Mouse (Mus musculus): ENCODE measurements around the gene Cyp2b19. TPM values are rescaled to one million over a fixed set of nuclear protein-coding genes. Genes with fewer than 3 reads are reported as not detected.
"Not testable (repeated sequence)": the region's sequence is repeated elsewhere in the genome, so short reads cannot be mapped to it uniquely, and the experiment has no call there.

The Cyp2b19 gene
- not detected for total RNA-seq (2021)

DNA sequence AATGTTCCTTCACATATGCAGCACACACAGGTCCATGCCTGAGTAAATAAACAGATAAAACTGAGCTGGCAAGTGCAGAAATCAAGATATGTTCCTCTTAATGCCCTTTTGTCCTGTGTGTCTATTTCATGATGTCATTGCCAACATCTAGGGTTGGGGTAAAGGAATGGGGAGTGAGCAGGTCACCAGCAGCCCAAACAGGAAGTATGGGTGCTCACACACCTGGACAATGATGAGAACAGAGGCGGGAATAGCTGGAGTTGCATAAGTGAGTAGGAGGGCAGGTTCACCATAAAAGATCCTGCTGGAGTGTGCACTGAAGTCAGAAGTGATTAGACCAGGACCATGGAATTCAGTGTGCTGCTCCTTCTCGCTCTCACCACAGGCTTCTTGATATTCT lies at the start of gene Cyp2b19:
Gene Cyp2b19 (plus strand): TSS at position 301 of the 400 bp plus-strand sequence.
- intact Hi-C loops (cut with DNase I) = no loop called here
- no peak for DNase-seq

DNA sequence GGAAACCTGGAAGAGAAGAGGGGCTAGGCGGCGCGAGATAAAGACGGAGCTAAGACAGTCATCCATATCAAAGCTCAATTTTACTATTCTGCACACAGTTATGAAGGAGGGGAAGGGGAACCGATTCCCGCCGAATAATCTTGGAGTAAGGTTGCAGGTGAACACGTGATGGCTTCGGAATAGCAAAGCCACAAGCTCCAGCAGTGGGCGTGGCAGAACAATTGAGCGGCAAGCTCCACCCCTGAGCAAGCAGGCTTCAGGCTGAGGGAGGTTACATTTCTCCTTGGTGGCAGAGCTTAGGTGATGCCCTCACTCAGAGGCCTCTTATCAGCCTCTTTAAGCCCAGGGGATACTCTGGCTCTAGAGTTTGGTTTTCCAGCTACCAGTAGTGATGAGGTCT lies 45.9 kb upstream of the Cyp2b19 start:
- intact Hi-C loops (cut with DNase I) = no loop called here
- no peak for DNase-seq

DNA sequence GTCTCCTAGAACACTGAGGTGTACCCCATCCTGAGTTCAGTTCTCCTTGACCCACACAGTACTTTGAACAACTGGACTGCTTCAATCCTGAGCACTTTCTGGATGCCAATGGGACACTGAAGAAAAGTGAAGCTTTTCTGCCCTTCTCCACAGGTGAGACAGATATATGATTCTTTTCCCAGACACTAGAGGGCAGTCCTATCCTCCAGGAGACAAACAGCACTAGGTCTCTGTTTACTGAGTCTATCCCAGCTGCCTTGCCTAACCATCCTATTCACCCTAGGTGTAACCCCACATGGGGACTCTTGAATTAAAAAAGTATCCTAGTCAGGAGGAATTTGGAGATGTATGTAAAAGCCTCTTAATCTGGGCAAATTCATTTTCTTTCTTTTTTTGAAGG lies 18.0 kb upstream of the Cyp2b19 start:
- no peak for DNase-seq
- intact Hi-C loops (cut with DNase I) = no loop called here

DNA sequence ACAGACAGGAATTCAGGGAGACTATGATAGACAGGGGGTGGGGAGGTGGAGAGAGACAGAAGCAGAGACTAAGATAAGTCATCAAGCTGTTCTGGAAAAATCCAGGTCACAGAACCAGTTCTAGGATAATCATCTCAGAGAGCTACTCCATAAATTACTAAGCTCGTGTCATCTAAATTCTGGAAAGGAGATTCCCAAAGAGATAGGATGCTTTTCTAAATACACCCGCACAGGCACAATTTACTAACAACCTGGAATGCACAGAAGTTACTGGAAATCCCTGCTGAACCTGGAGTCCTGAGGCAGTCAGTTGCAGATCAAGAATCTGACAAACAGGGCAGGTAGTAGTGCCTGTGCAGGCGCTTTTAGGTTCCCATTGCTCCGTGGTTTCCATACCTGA lies 13.0 kb upstream of the Cyp2b19 start:
- DNase-seq = no peak
- intact Hi-C loops (cut with DNase I) = no loop called here

DNA sequence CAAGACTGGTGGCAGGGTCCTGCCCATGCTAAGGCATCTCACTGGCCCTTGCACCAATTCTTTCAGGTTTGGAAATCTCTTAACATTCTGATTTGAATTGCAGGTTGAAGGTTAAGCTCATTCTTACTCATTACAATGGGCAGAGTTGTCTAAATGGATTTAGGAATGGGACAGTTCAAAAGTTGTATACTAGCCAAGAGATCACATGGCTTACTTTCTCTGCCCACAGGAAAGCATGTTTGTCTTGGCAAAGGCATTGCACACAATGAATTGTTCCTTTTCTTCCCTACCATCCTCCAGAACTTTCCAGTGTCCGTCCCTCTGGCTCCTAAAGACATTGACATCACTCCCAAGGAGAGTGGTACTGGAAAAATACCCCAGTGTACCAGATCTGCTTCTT lies 11.5 kb upstream of the Cyp2b19 start:
- intact Hi-C loops (cut with DNase I) = no loop called here
- no peak for DNase-seq

DNA sequence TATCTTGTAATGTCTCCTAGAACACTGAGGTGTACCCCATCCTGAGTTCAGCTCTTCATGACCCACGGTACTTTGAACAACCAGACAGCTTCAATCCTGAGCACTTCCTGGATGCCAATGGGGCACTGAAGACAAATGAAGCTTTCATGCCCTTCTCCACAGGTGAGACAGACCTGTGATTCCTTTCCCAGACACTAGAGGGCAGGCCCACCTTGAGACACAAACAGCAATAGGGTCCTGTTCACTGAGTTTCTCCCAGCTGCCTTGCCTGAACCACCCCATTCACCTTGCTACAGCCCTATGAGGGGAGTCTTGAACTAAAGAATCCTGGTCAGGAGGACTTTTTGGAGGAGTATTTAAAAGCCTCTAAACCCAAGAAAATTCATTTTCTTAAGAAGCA lies 10.1 kb downstream of the Cyp2b19 start:
- intact Hi-C loops (cut with DNase I) = no loop called here
- no peak for DNase-seq

DNA sequence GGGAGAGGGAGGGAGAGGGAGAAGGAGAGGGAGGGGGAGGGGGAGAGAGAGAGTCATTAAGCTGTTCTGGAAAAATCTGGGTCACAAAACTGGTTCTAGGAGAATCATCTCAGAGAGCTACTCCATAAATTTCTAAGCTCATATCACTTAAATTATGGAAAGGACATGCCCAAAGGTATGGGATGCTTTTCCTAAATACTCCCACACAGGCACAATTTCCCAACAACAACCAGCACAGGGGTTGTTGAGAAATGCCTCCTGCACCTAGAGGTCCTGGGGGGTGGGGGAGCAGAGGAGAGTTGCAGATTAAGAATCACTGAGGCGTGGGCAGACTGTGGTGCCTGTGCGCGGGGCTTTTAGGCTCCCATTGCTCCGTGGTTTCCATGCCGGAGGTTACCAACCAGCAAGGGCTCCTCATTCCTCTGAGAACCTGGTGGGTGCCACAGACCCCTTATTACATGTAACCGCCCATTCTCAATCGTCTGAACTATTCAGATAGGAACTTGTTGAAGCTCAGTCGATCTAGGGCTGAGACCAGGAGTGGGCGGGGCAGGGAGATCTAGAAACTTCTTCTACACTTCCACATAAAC lies 13.0 kb downstream of the Cyp2b19 start:
- intact Hi-C loops (cut with DNase I) = no loop called here
- DNase-seq = no peak

DNA sequence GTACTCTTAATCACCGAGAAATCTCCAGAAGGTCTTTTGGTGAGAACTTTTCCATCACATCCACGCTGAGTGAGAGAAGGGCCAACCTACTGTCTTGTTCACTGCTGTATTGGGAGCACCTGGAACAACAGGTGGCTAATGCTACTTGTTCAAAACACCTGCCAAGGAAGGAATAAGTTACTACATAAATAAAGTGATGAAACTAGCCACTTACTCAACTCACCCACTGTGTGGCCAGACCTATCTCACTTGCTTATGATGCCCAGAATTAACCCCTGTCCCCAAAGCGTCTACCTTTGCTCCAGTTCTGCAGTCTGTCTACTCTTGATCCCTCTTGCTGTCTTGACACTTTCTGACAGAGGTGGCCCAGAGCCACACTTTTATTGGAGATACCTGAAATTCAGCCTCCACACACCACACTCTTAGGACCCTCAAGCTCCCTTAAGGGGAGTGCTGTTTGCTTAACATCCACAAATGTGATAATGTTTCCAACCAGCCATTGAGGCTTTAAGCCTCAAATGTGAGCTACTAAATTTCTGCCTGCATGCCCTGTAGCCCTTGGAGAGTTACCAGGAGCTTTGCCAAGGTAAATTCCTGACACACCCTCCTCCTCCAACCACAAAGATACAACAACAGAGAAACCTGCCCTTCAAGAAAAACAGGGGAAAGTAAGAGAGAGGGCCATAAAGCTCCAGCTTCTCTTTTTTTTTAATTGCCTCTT lies 16.1 kb downstream of the Cyp2b19 start:
- no peak for DNase-seq
- intact Hi-C loops (cut with DNase I) = no loop called here

DNA sequence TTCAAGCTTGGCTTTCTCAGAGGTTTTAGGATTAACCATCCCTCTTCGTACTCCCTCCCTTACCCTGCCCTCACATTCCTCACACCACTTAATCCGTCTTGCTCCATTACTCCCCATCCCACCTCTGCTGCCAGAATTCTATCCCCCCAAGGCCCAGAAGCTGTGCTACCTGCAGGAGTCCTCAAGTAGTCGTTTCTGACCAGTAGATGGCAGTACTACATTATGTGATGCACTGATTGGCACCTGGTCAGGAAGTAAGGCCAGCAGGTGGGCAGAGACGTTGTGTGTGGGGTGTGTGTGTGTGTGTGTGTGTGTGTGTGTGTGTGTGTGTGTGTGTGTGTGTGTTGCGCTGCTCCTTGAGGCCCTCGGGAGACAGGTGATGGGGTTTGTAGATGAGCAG lies 18.9 kb downstream of the Cyp2b19 start:
- intact Hi-C loops (cut with DNase I) = no loop called here
- DNase-seq = no peak

DNA sequence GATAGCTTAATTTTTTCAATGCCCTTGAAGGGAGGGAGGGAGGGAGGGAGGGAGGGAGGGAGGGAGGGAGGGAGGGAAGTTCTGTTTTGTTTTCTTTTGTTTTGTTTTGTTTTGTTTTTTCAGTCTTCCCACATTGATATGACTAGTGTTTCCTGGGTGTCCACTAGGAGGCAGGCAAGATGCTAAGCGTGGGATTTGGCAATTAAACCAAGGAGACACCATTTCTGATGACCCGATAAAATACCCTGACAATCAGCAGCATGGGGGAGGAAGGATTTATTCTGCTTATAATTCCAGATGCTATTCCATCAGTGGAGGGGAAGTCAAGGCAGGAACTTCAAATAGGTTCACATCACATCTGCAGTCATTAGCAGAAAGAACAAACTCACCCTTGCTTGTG lies 20.9 kb downstream of the Cyp2b19 start:
- no peak for DNase-seq
- intact Hi-C loops (cut with DNase I) = no loop called here

DNA sequence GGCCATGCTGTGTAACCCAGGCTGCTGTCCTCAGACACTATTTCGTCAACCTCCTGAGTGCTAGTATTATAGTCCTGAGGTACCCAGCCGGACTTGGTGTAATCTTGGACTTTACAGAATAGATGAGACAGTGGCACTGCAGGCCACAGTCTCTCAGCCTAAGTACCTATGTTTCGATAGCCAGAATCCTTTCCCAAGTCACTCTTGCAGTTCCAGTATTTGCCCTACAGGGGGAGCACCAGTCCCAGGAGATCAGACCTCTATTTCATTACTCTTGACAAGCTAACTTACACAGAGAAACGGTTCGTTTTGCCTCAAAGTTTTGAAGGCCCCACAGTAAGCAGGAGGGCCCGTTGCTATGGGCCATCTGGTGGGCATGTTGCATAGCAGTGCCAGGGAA lies 21.5 kb downstream of the Cyp2b19 start:
- intact Hi-C loops (cut with DNase I) = no loop called here
- DNase-seq = peak; percentile 6

DNA sequence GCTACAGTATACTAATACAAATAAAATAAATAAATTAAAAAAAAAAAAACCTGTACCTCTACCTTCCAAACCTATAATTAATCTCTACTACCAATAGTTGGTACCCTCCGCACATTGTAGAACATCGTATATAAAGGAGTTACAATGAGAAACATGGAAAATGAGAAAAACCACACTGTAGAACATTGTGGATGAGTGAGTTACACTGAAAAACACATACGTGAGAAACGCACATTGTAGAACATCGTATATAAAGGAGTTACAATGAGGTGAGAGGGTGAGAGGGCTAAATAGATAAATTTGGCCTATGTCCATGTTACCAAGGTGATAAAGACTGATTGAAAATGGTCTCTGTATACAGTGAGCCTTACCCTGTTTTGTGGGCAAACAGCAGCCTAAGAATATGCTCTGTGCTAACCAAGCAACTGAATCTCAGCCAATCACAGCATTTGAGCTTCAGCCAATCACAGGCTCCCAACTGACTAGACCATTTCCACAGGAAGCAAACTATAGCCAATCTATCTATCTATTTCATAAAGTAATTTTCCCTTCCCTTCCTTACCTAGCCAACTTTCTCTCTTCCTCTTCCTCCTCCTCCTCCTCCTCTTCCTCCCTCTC lies 23.0 kb downstream of the Cyp2b19 start:
- no peak for DNase-seq
- intact Hi-C loops (cut with DNase I) = no loop called here

DNA sequence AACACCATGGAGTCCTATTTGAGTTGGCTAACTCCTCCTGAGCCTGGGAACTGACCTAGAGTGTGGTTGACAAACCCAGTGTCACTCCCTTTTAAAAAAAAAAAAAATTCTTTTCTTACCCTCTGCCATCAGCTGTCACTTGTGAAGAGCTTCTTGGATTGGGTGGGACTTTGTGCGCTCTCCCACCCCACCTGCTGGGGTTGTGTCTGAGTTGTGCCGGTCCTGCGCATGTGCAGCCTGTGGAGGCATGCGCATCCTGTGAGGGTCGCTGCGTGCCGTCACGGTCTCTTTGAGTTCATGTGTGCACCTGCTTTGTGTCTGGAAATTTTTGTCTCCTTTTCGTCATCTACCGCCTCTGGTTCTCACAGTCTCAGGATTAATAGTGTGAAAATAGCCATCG lies 23.6 kb downstream of the Cyp2b19 start:
- DNase-seq = peak; percentile 20
- intact Hi-C loops (cut with DNase I) = no loop called here

DNA sequence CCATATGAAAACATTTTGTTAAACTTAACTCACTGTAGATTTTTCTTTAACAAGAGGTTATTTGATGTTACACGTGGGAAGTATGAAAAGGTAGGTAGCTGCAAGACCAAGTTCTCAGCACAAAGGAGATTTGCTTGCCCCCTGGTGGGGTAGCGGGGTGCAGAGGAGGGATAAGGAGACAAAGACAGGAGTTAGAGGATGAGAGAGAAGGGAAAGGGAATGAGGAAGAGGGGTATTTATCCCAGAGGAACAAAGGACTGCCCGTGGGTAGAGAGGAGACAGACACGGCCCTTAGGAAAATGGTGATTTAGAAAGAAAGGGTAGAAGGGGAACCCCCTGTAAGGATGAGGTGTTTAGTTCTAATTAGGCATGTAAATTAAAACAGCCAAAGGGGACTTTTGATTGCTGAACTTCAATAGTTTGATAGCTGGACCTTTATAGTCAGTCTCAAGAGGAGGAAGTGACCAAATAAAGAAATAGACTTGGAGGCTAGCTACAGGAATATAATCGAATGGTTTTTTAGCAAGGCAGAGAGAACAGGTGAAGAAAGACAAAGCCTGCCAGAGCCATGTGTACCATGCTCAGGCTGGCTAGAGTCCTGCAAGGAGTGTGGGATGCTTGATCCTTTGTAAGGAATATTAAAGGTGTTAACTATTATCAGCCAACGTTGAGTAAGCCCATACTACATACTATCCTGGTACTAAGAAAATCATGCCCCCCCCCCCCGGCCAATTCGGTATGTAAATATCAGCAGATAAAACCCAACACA lies 24.2 kb downstream of the Cyp2b19 start:
- intact Hi-C loops (cut with DNase I) = no loop called here
- DNase-seq = no peak

DNA sequence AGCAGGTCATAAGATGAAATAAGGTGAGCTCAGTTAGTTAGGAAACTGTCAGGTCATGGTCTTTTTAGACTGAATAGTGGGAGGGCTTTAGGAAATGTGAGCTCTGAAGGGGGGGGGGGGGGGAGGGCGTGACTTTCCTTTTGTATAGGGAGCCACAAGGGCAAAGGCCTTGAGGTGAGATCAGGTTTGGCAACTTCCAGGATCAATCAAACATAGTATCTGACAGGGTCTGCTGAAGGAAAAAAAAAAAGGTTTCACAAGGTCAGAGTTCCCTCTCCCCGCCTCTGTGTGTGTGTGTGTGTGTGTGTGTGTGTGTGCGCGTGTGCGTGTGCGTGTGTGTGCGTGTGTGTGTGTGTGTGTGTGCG lies 24.8 kb downstream of the Cyp2b19 start:
- no peak for DNase-seq
- intact Hi-C loops (cut with DNase I) = no loop called here

DNA sequence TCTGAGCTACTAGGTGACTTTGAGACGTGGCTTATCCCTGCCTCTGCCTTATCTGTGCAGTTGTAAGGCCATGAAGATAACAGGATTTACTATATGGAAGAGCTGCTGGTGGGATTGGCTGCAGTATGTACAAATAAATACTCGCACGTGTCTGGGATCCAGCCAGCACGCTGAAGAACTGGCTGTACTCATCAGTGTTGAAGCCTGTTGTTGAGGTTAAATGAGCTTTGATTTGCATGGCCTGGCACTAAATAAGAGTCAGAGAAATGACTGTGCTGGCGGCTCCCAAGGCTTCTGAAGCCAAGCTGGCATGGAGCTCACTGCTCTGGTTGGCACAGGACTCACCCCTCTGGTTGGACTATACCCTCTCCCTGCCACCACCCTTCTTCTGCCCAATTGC lies 26.2 kb downstream of the Cyp2b19 start:
- intact Hi-C loops (cut with DNase I) = no loop called here
- DNase-seq = no peak

DNA sequence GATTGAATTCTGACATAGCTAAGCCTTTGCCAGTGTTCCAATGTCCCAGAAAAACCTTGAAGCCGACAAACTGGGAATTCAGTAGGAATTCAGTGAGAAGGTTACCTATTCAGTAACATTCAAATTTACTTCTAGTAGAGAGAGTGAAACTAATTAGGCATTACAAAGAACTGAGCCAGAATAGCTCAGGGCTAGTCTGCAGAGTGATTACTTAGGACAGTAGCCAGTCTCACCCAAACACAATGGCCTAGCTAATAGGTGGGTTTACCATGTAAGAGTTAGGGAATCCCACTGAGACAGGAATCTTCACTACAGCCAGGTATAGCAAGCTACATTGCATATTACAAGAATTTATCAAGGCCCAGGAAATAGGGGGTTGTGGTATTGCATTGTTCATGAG lies 29.1 kb downstream of the Cyp2b19 start:
- intact Hi-C loops (cut with DNase I); DNase-seq: not testable (repeated sequence)

DNA sequence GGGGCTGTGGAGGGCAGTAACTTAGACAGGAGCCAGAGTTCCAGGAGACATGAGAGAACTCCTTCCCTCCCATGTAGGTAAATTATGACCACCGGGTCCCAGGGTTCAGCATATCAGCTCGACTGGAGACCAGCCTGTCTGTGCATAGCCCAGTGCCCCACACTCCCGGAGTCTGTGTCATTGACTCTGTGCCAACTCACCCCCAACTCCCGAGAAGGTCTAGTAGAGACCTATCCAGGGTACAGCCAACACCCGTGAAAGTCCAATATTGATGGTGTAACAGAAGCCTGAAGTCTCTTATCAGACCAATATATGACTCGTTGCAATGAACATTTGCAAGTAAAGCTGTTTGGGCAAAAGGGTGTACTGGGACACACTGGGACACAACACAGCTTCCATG lies 33.0 kb downstream of the Cyp2b19 start:
- intact Hi-C loops (cut with DNase I) = no loop called here
- DNase-seq = no peak

DNA sequence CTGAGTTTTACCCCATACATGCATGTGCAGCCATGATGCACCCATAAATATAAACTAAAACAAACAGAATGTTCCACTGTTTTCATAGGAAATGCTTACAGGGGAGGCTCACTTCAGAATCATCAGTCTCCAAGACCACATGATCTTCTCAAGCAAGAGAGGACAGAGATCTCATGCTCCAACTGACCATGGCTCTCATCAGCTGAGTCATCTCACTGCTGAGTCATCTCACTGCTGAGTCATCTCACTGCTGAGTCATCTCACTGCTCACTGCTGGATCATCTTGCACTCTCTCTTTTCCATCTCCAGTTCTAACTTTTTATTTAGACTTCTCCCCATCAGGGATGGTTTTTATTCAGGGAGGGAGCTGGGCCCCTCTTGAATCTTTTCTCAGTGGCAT lies 43.2 kb downstream of the Cyp2b19 start:
- no peak for DNase-seq
- intact Hi-C loops (cut with DNase I) = no loop called here

DNA sequence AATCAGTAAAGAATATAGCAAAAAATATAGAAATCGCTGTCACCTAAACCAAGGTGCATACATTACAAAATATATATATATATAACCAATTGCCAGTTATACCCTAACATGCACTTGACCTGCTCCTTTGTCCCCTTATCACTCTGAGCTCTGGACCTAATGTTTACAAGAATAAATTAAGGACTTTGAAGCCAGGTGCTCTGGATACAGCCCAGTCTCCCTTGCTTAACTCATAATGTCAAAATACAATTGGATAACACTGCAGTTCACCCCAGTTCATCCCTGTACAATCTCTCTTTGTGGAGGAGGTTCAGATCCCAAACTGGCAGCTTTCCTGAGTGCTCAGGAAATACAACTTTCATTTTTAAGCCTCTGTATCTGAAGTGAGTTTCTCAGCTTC lies 44.1 kb downstream of the Cyp2b19 start:
- no peak for DNase-seq
- intact Hi-C loops (cut with DNase I) = no loop called here

DNA sequence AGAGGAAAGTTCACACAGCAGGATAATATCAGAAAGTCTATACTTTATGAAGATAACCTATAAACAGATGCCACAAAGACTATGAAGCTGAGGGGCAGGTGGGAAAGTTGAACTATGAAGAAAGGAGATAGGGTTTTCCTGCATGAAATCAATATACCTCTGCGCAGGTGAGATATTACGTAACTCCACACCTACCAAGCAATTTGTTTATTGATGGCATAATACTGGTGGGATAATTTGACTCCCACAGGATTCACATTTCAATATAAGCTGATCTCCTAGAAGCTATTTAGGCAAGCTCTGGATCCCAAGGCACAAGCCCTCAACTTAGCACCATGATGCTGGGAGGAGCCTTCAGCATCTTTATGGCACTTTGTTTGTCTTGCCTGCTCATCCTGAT lies 51.6 kb downstream of the Cyp2b19 start, which contains the start of gene Cyp2g1:
Gene Cyp2g1 (plus strand): TSS at position 301 of the 400 bp plus-strand sequence.
- intact Hi-C loops (cut with DNase I) = no loop called here
- DNase-seq = no peak

All from left cerebral cortex, postnatal 4 days (tissue).